Mouse (Mus musculus) lung, postnatal 0 days (tissue): ENCODE data around the gene 4931406P16Rik.

ENCODE experiments used
- CTCF ChIP-seq: IDR thresholded peaks from 2 replicates; pipeline ENCODE4 v1.5.1; 2016; ENCODE audit warnings: antibody characterized with exemption, mild to moderate bottlenecking
- EP300 ChIP-seq: IDR thresholded peaks from 2 replicates; pipeline ENCODE4 v1.6.1; 2016; ENCODE audit warnings: antibody characterized with exemption, mild to moderate bottlenecking, control low read depth

DNA sequence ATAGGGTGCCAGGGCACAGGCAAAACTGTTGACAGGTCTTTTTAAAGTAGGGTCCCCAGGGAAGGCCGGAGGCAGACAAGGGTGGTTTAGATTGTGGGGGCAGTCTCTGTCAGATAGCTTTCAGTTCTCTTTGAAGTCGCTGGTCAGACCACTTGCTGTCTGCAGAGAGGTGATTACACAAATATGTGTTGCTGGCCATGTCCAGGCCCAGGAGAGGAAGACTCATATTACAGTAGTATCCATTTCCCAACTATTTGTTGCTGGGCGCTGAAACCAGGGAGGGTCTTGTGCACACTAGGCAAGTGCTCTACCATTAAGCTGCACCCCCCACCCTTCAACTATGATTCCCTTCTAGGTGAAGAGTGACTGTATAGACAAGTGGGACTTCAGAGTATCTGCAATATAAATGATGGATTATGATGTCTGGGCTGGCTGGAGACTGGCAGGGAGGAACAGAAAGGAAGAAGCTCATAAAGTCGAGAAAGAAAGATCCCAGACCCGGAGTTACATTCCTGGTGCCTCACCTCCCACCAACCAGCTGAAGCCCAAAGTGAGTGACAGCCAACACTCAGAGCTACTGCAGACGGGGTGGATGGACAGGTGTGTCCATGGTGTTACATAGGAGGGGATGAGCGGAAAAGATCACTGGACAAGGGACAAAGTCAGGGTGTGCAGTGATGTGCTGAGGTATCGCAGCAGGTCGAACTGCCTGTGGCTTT is 25.3 kb upstream of the 4931406P16Rik start:
- TF ChIP-seq CTCF (no peak), EP300 (no peak)
